Mouse (Mus musculus): Measurements from ENCODE around the gene Mat2b. TPM values are rescaled to one million over a fixed set of nuclear protein-coding genes. Genes with fewer than 3 reads are reported as not detected.

Gene Mat2b
- polyA plus RNA-seq, 1 experiment from 2014 or later, result 58.6 TPM

DNA sequence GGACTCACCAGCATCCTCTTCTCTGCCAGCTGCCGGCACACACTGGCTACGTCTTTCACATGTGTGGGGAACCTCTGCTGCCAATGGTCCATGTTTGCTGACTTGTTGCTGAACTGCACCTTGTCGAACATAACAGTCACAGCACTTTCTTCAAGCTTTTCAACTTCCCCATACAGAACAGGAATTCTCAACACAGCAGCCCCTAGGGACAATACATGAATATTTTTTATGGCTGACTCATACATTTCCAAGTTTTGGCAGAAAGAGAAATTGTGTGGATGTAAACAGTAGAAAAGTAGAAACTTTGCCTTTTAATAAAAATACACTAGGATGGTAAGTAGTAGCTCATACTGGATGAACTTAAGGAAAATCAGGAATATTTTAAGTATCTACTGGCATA, 12.5 kb downstream of the Mat2b start:
- WGBS, result 94% methylated on average over 3 of the region's 3 CpGs
- Histone ChIP-seq H3K4me1 (ENCODE audit: control insufficient read depth, insufficient read depth, low read length) (no peaks in the 10 kb centered on the region), H3K9me3 (ENCODE audit: control insufficient read depth, low read length) (no peaks in the 10 kb centered on the region), H3K4me3 (ENCODE audit: low read depth, low read length) (no peak overlapping the region), H3K36me3 (ENCODE audit: control insufficient read depth, insufficient read depth, low read length) (peaks cover 48% of the 10 kb centered on the region), H3K27ac (ENCODE audit: low read depth, low read length) (no peak overlapping the region), H3K27me3 (ENCODE audit: control insufficient read depth, insufficient read depth, low read length) (no peaks in the 10 kb centered on the region), H3K4me2 (ENCODE audit: low read depth, low read length) (no peak overlapping the region), H3K9ac (replicated peaks; ENCODE audit: low read depth, low read length) (no peak overlapping the region)
- ATAC-seq (ENCODE audit: low read depth), result no peak

DNA sequence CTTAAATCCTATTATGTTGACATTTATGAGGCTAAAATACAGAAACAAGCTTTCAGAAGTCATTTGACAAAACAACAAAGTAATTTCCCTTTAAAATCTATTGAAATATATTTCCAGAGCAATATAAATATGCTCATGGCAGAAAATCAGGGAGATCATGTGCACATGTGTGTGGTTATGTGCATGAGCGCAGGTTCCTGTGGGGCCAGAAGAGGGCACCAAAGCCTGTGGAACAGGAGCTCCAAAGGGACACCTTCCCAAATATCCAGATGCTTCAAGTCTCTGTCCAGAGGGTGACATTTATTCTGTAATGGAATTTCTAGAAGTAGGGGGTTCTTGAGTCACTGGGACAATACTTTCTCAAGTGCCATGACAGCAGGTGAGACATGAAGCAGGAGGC, 17.8 kb downstream of the Mat2b start:
- no peak for ATAC-seq (ENCODE audit: low read depth)
- Histone ChIP-seq H3K36me3 (ENCODE audit: control insufficient read depth, insufficient read depth, low read length) (peaks cover 41% of the 10 kb centered on the region), H3K4me2 (ENCODE audit: low read depth, low read length) (no peak overlapping the region), H3K27ac (ENCODE audit: low read depth, low read length) (no peak overlapping the region), H3K9ac (replicated peaks; ENCODE audit: low read depth, low read length) (no peak overlapping the region), H3K9me3 (ENCODE audit: control insufficient read depth, low read length) (no peaks in the 10 kb centered on the region), H3K4me1 (ENCODE audit: control insufficient read depth, insufficient read depth, low read length) (no peaks in the 10 kb centered on the region), H3K27me3 (ENCODE audit: control insufficient read depth, insufficient read depth, low read length) (no peaks in the 10 kb centered on the region), H3K4me3 (ENCODE audit: low read depth, low read length) (no peak overlapping the region)
- 100% methylated on average over 1 of the region's 1 CpGs for WGBS

DNA sequence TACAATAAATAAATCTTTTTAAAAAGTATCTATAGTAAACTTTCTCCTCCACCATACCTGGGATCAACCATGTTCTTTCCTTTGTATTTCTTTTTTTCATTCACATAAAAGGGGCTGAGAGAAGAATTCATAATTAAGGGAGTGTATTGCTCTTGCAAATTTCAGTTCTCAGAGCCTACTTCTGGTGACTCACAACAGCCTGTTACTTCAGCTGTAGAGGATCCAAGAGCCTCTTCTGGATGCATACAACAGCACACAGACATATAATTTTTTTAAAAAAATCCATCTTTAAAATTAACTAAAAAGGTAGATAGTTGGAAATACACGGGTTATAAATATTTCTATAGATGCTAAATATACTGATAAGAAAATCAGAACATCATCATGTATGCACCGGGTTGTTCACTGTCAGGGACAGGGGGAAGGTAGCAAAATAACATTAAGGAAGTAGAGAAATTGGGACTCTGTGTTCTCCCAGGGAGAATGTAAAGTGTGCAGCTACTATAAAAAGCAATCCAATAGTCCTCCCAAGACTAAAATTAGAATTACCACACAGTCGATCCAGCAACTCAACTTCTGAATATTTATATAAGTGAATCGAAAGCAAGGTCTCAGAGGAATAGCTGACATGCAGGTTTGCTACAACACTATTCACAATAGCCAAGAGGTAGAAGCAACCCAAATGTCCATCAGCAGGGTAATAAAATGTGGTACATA, 19.8 kb downstream of the Mat2b start:
- H3K9me3 ChIP-seq (ENCODE audit: control insufficient read depth, low read length), result no peaks in the 10 kb centered on the region
- no peak overlapping the region for H3K4me3 ChIP-seq (ENCODE audit: low read depth, low read length)
- H3K4me1 ChIP-seq (ENCODE audit: control insufficient read depth, insufficient read depth, low read length), result no peaks in the 10 kb centered on the region
- no peaks in the 10 kb centered on the region for H3K27me3 ChIP-seq (ENCODE audit: control insufficient read depth, insufficient read depth, low read length)
- H3K27ac ChIP-seq (ENCODE audit: low read depth, low read length), result no peak overlapping the region
- peaks cover 24% of the 10 kb centered on the region for H3K36me3 ChIP-seq (ENCODE audit: control insufficient read depth, insufficient read depth, low read length)
- WGBS, result 86% methylated on average over 4 of the region's 4 CpGs
- no peak overlapping the region for H3K9ac ChIP-seq (replicated peaks; ENCODE audit: low read depth, low read length)
- no peak overlapping the region for H3K4me2 ChIP-seq (ENCODE audit: low read depth, low read length)
- no peak for ATAC-seq (ENCODE audit: low read depth)

DNA sequence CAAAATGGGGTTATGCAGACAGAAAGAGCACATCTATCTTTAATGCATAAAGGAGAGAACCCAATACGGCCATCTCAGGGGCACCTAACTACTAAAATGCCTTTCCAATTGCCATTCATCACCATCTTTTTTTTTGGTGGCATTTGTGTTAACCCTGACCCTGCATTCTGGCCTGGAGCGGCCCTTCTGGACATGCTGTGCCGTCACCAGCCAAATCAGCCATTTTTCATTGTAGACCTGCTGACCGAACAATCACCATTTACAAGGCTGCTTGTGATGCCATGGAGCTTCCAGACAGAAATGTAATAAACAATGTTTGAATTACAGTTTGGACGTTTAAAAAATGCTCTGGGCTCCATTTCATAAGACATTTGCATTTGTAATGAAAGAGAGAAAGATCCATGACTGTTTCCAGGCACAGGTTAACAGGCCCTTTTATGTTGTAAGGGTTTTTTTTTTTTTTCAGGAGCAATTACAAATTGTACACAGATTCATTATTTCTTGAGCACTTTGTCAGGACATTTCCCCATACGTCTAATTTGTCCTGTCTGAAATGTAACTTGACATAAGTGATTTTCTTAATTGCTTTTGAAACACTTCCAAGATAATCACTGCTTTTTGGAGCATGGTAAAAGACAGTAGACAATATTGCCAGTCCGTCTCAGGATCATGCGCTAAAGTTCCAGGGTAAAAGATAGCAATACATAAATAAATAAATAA, 45.1 kb downstream of the Mat2b start:
- Histone ChIP-seq H3K27me3 (ENCODE audit: control insufficient read depth, insufficient read depth, low read length) (no peaks in the 10 kb centered on the region), H3K9me3 (ENCODE audit: control insufficient read depth, low read length) (no peaks in the 10 kb centered on the region), H3K4me3 (ENCODE audit: low read depth, low read length) (no peak overlapping the region), H3K4me2 (ENCODE audit: low read depth, low read length) (no peak overlapping the region), H3K4me1 (ENCODE audit: control insufficient read depth, insufficient read depth, low read length) (no peaks in the 10 kb centered on the region), H3K36me3 (ENCODE audit: control insufficient read depth, insufficient read depth, low read length) (no peaks in the 10 kb centered on the region), H3K9ac (replicated peaks; ENCODE audit: low read depth, low read length) (no peak overlapping the region), H3K27ac (ENCODE audit: low read depth, low read length) (no peak overlapping the region)
- 73% methylated on average over 8 of the region's 8 CpGs for WGBS
- ATAC-seq (ENCODE audit: low read depth), result no peak

DNA sequence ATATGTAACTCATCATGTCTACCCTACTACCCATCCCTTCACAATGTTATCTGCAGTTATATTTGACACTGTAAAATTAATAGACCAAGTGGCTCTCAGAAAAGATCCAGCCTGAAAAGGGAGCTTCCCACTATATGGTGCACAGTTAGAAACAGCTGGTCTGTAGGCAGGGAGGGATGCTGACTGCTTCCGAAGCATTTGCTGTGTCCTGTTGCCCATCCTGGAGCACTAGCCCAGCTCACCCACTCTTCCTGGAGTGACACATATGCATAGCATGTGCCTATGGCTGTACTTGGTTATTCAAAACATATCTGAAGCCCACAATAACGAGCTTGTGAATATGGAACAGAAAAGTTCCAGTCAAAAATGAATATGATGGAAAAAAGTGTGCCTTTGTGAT, 47.8 kb downstream of the Mat2b start:
- Histone ChIP-seq H3K9ac (replicated peaks; ENCODE audit: low read depth, low read length) (no peak overlapping the region), H3K9me3 (ENCODE audit: control insufficient read depth, low read length) (no peaks in the 10 kb centered on the region), H3K4me2 (ENCODE audit: low read depth, low read length) (no peak overlapping the region), H3K27me3 (ENCODE audit: control insufficient read depth, insufficient read depth, low read length) (no peaks in the 10 kb centered on the region), H3K4me3 (ENCODE audit: low read depth, low read length) (no peak overlapping the region), H3K36me3 (ENCODE audit: control insufficient read depth, insufficient read depth, low read length) (no peaks in the 10 kb centered on the region), H3K27ac (ENCODE audit: low read depth, low read length) (no peak overlapping the region), H3K4me1 (ENCODE audit: control insufficient read depth, insufficient read depth, low read length) (no peaks in the 10 kb centered on the region)
- no peak for ATAC-seq (ENCODE audit: low read depth)
- WGBS, result 77% methylated on average over 2 of the region's 2 CpGs

Other genes with a start within 250 kb of the Mat2b start
- gene Hmmr, start 38.2 kb upstream of the Mat2b start, polyA plus RNA-seq (2014; fragmentation: Nextera tagmentation; extraction: Ambion mirVana), result 2.8 and 5.3 TPM in 2 replicates
- 52.3 and 61.8 TPM in 2 replicates for gene Nudcd2, start 38.5 kb upstream of the Mat2b start, polyA plus RNA-seq (2014; fragmentation: Nextera tagmentation; extraction: Ambion mirVana)
- 39.1 and 48.2 TPM in 2 replicates for gene Ccng1, start 60.1 kb upstream of the Mat2b start, polyA plus RNA-seq (2014; fragmentation: Nextera tagmentation; extraction: Ambion mirVana)

Data from neural tube, embryonic 14.5 days (tissue).